Comparison of ENCODE assay signal across 10 mouse cellular contexts in the genomic region with DNA sequence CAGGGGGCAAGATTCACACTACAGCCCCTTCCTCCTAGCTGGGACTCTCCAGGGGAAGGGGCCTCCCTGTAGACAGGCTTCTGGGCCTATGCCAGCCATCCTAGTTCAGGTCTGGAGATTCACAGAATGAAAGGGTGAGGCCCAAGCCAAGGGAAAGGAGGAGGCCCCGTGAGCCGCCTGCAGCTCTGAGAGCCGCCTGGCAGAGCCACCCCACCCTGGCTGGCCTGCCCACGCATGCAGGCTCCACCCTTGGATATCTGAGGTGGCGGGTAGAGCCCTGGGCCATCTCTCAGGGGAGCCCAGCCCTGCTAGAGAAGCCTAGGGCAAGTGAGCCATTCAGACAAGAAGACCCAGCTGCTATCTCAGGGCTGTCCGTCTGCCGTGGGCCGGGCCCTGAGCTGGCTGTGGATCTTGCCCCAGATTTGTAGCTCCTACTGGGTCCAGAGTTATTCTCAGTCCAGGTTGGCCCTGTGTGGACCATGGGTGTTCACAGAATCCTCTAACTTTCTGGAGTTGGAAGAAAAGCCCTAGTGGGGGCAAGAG. TPM values are rescaled to one million over a fixed set of nuclear protein-coding genes. Genes with fewer than 3 reads are reported as not detected.
A peak's percentile ranks its signal among the peaks of the same experiment; 100 is the strongest.
DNase-seq lines count a peak whose midpoint lies in the region; ATAC-seq lines count a peak whose summit lies in the region.
"Had no signal": no experiment of that assay in that cellular context is flagged by ENCODE, and none has a peak within 500 bp of the region (broad histone marks: within the 10 kb centered on the region; RNA-seq: fewer than 3 reads in every experiment).

No protein-coding gene starts in this region.

- intact Hi-C loops in heart, postnatal 10 days (cut with DNase I), result no loop called here

- no peak overlapping the region for H3K4me3 ChIP-seq in limb, embryonic 13.5 days
- H3K4me3 ChIP-seq in stomach, embryonic 16.5 days (replicated peaks; ENCODE audit: low read length), result no peak overlapping the region

- peaks cover 48% of the 10 kb centered on the region for H3K4me1 ChIP-seq in limb, embryonic 13.5 days
- H3K4me1 ChIP-seq in stomach, embryonic 16.5 days (ENCODE audit: control insufficient read depth, insufficient read depth, low read length), result peaks cover 18% of the 10 kb centered on the region

- no peak overlapping the region for H3K27ac ChIP-seq in limb, embryonic 13.5 days
- peak overlapping the region; percentile 66; the same call in 1 of the 2 replicates for H3K27ac ChIP-seq in stomach, embryonic 16.5 days (ENCODE audit: low read length)

- no peaks in the 10 kb centered on the region for H3K9me3 ChIP-seq in limb, embryonic 13.5 days
- no peaks in the 10 kb centered on the region for H3K9me3 ChIP-seq in stomach, embryonic 16.5 days (replicated peaks; ENCODE audit: control insufficient read depth, low read length)

- peaks cover 11% of the 10 kb centered on the region; the same call in 1 of the 2 replicates for H3K36me3 ChIP-seq in limb, embryonic 13.5 days
- H3K36me3 ChIP-seq in stomach, embryonic 16.5 days (ENCODE audit: control insufficient read depth, insufficient read depth, low read length), result no peaks in the 10 kb centered on the region

- ATAC-seq in limb, embryonic 13.5 days (ENCODE audit: low FRiP score, low read depth), result 0 out of 2 replicates have a peak, but pooled peaks have one; percentile 18
- peak; percentile 61; the same call in 1 of the 2 replicates for ATAC-seq in stomach, embryonic 16.5 days (ENCODE audit: insufficient read depth, low FRiP score)
- ATAC-seq in cerebellum, adult (ENCODE audit: insufficient number of reproducible peaks, low FRiP score, low TSS enrichment), result no peak

- peak overlapping the region; percentile 31 for H3K9ac ChIP-seq in limb, embryonic 13.5 days
- peak overlapping the region; percentile 43 for H3K9ac ChIP-seq in stomach, embryonic 16.5 days (ENCODE audit: low read length)

- DNase-seq in heart, adult 11 months, result peak; percentile 93
- no peak for DNase-seq in heart, postnatal 10 days
- peak; percentile 64 for DNase-seq in testis, postnatal 10 days (ENCODE audit: low spot score)
- no peak for DNase-seq in testis, postnatal 14 days (ENCODE audit: low spot score)
- DNase-seq in cerebellum, adult 18-20 months, result no peak
- DNase-seq: kidney, postnatal 14 days; thymus, adult 2 months had no signal

- 75% methylated on average over 8 of the region's 8 CpGs for WGBS in limb, embryonic 13.5 days
- WGBS in stomach, embryonic 16.5 days, result 53% methylated on average over 8 of the region's 8 CpGs

- no peak overlapping the region for H3K4me2 ChIP-seq in limb, embryonic 13.5 days (replicated peaks)
- no peak overlapping the region for H3K4me2 ChIP-seq in stomach, embryonic 16.5 days (ENCODE audit: low read depth, low read length)

- H3K27me3 ChIP-seq in limb, embryonic 13.5 days, result no peaks in the 10 kb centered on the region
- no peaks in the 10 kb centered on the region for H3K27me3 ChIP-seq in stomach, embryonic 16.5 days (ENCODE audit: control insufficient read depth, insufficient read depth, low read length)

RNA-seq across cellular contexts. Expression of a gene that starts 20.5 kb away (rescaled TPM):
- 10 to 100 TPM; 33.5 to 35.8 TPM for total RNA-seq in heart, postnatal 10 days (2021)
- 17.3 TPM in 2 replicates for polyA plus RNA-seq in limb, embryonic 13.5 days (2015; fragmentation: Nextera tagmentation; extraction: Ambion mirVana)
- 12.3 and 14.1 TPM in 2 replicates for polyA plus RNA-seq in stomach, embryonic 16.5 days (2015; fragmentation: Nextera tagmentation; extraction: Ambion mirVana)

RNA-seq across cellular contexts. Expression of a gene that starts 22.9 kb away (rescaled TPM):
- 1 to 10 TPM; 1.9 TPM for total RNA-seq in heart, postnatal 10 days (2021)
- 0.86 and 1.9 TPM in 2 replicates for polyA plus RNA-seq in limb, embryonic 13.5 days (2015; fragmentation: Nextera tagmentation; extraction: Ambion mirVana)
- polyA plus RNA-seq in stomach, embryonic 16.5 days (2015; fragmentation: Nextera tagmentation; extraction: Ambion mirVana), result 1.5 and 2.1 TPM in 2 replicates

RNA-seq across cellular contexts. Expression of a gene that starts 53.7 kb away (rescaled TPM):
- 10 to 100 TPM; 11.3 to 13.5 TPM for total RNA-seq in heart, postnatal 10 days (2021)
- polyA plus RNA-seq in limb, embryonic 13.5 days (2015; fragmentation: Nextera tagmentation; extraction: Ambion mirVana), result 33.7 and 34.4 TPM in 2 replicates
- 18.7 and 20.9 TPM in 2 replicates for polyA plus RNA-seq in stomach, embryonic 16.5 days (2015; fragmentation: Nextera tagmentation; extraction: Ambion mirVana)

RNA-seq across cellular contexts. Expression of a gene that starts 54.5 kb away (rescaled TPM):
- total RNA-seq in heart, postnatal 10 days (2021), result under 1 TPM; 0.10 to 0.17 TPM
- 1.3 TPM in 2 replicates for polyA plus RNA-seq in limb, embryonic 13.5 days (2015; fragmentation: Nextera tagmentation; extraction: Ambion mirVana)
- 0.37 and 0.47 TPM in 2 replicates for polyA plus RNA-seq in stomach, embryonic 16.5 days (2015; fragmentation: Nextera tagmentation; extraction: Ambion mirVana)

RNA-seq across cellular contexts. Expression of a gene that starts 59.3 kb away (rescaled TPM):
- 1 to 10 TPM; 1.3 to 1.4 TPM for total RNA-seq in heart, postnatal 10 days (2021)
- polyA plus RNA-seq in limb, embryonic 13.5 days (2015; fragmentation: Nextera tagmentation; extraction: Ambion mirVana), result 0.88 and 1.5 TPM in 2 replicates
- 8.6 and 9.1 TPM in 2 replicates for polyA plus RNA-seq in stomach, embryonic 16.5 days (2015; fragmentation: Nextera tagmentation; extraction: Ambion mirVana)

Comparison
In these comparisons a context has a peak if more than half of its experiments do, and no peak if none do; other contexts are left out.
1. DNase-seq: peak in heart, adult 11 months (single experiment) and testis, postnatal 10 days (single experiment); none in heart, postnatal 10 days (0 of 2), testis, postnatal 14 days (single experiment) and cerebellum, adult 18-20 months (0 of 2).